Mouse (Mus musculus): ENCODE results near the gene Cdc25b. TPM values are rescaled to one million over a fixed set of nuclear protein-coding genes. Genes with fewer than 3 reads are reported as not detected.
A peak's percentile ranks its signal among the peaks of the same experiment; 100 is the strongest.
"Not testable (repeated sequence)": the region's sequence is repeated elsewhere in the genome, so short reads cannot be mapped to it uniquely, and the experiment has no call there.

Cdc25b gene
- polyA plus RNA-seq, 1 experiment from 2014 or later: 59.1 TPM

- H3K9ac ChIP-seq: peak overlapping the region; percentile 78
- peak; percentile 94 for ATAC-seq (ENCODE audit: insufficient number of reproducible peaks, low FRiP score, low TSS enrichment, low read depth)
- H3K27me3 ChIP-seq: no peaks in the 10 kb centered on the region
- peak overlapping the region; percentile 64 for H3K4me3 ChIP-seq (replicated peaks)
- H3K36me3 ChIP-seq: peaks cover 11% of the 10 kb centered on the region
- H3K9me3 ChIP-seq (replicated peaks): no peaks in the 10 kb centered on the region
- peaks cover 16% of the 10 kb centered on the region for H3K4me1 ChIP-seq
- H3K4me2 ChIP-seq (replicated peaks): peak overlapping the region; percentile 53
- peak overlapping the region; percentile 92 for H3K27ac ChIP-seq (replicated peaks)
- WGBS: under 1% methylated on average over 50 of the region's 50 CpGs
These were observed 23.4 kb downstream of the Cdc25b start for GRCm38 (mm10) chr2:131209969-131210792.

GRCm38 (mm10) chr2:131211026-131211615 lies 24.4 kb downstream of the Cdc25b start:
- no peak for ATAC-seq (ENCODE audit: insufficient number of reproducible peaks, low FRiP score, low TSS enrichment, low read depth)
- Histone ChIP-seq H3K4me3 (replicated peaks) (peak overlapping the region; percentile 64), H3K27ac (replicated peaks) (peak overlapping the region; percentile 92; the same call in 1 of the 2 replicates)

GRCm38 (mm10) chr2:131213773-131214172 lies 27.0 kb downstream of the Cdc25b start:
- 82% methylated on average over 7 of the region's 7 CpGs for WGBS
- Histone ChIP-seq H3K4me2 (replicated peaks) (no peak overlapping the region), H3K9ac (no peak overlapping the region), H3K27ac (replicated peaks) (no peak overlapping the region), H3K36me3 (peaks cover 11% of the 10 kb centered on the region), H3K4me1 (peaks cover 12% of the 10 kb centered on the region), H3K27me3 (no peaks in the 10 kb centered on the region), H3K4me3 (replicated peaks) (no peak overlapping the region), H3K9me3 (replicated peaks) (no peaks in the 10 kb centered on the region)
- no peak for ATAC-seq (ENCODE audit: insufficient number of reproducible peaks, low FRiP score, low TSS enrichment, low read depth)

More at GRCm38 (mm10) chr2:131211026-131211615, 24.4 kb downstream of the Cdc25b start:
- H3K36me3 ChIP-seq: peaks cover 11% of the 10 kb centered on the region
- 59% methylated on average over 9 of the region's 9 CpGs for WGBS
- H3K27me3 ChIP-seq: no peaks in the 10 kb centered on the region
- no peaks in the 10 kb centered on the region for H3K9me3 ChIP-seq (replicated peaks)
- peak overlapping the region; percentile 78 for H3K9ac ChIP-seq
- H3K4me2 ChIP-seq (replicated peaks): peak overlapping the region; percentile 53
- peaks cover 12% of the 10 kb centered on the region for H3K4me1 ChIP-seq

- Histone ChIP-seq H3K27me3 (no peaks in the 10 kb centered on the region), H3K4me1 (peaks cover 2% of the 10 kb centered on the region), H3K4me3 (replicated peaks) (no peak overlapping the region), H3K36me3 (peaks cover 11% of the 10 kb centered on the region), H3K9ac (no peak overlapping the region), H3K4me2 (replicated peaks) (no peak overlapping the region), H3K27ac (replicated peaks) (no peak overlapping the region), H3K9me3 (replicated peaks) (no peaks in the 10 kb centered on the region)
- ATAC-seq (ENCODE audit: insufficient number of reproducible peaks, low FRiP score, low TSS enrichment, low read depth): no peak
- WGBS: 83% methylated on average over 7 of the region's 7 CpGs
These were observed 29.5 kb downstream of the Cdc25b start for GRCm38 (mm10) chr2:131215941-131216858.

- no peaks in the 10 kb centered on the region for H3K27me3 ChIP-seq
- H3K36me3 ChIP-seq: no peaks in the 10 kb centered on the region
- WGBS: 74% methylated on average over 4 of the region's 4 CpGs
- no peak overlapping the region for H3K4me3 ChIP-seq (replicated peaks)
- H3K27ac ChIP-seq (replicated peaks): no peak overlapping the region
- no peak overlapping the region for H3K9ac ChIP-seq
- no peak overlapping the region for H3K4me2 ChIP-seq (replicated peaks)
- H3K4me1 ChIP-seq: no peaks in the 10 kb centered on the region
- no peak for ATAC-seq (ENCODE audit: insufficient number of reproducible peaks, low FRiP score, low TSS enrichment, low read depth)
- no peaks in the 10 kb centered on the region for H3K9me3 ChIP-seq (replicated peaks)
These were observed 33.3 kb downstream of the Cdc25b start for GRCm38 (mm10) chr2:131220030-131220429.

GRCm38 (mm10) chr2:131221853-131222515 lies 35.2 kb downstream of the Cdc25b start:
- no peak overlapping the region for H3K4me3 ChIP-seq (replicated peaks)
- no peak overlapping the region for H3K27ac ChIP-seq (replicated peaks)
- no peaks in the 10 kb centered on the region for H3K36me3 ChIP-seq
- H3K9me3 ChIP-seq (replicated peaks): no peaks in the 10 kb centered on the region
- no peaks in the 10 kb centered on the region for H3K27me3 ChIP-seq
- H3K4me1 ChIP-seq: no peaks in the 10 kb centered on the region
- no peak overlapping the region for H3K4me2 ChIP-seq (replicated peaks)
- no peak overlapping the region for H3K9ac ChIP-seq
- 67% methylated on average over 3 of the region's 3 CpGs for WGBS
- ATAC-seq (ENCODE audit: insufficient number of reproducible peaks, low FRiP score, low TSS enrichment, low read depth): no peak

GRCm38 (mm10) chr2:131222562-131222961 lies 35.8 kb downstream of the Cdc25b start:
- WGBS: 45% methylated on average over 5 of the region's 5 CpGs
- Histone ChIP-seq H3K27me3 (no peaks in the 10 kb centered on the region), H3K9me3 (replicated peaks) (no peaks in the 10 kb centered on the region), H3K4me2 (replicated peaks) (no peak overlapping the region), H3K4me3 (replicated peaks) (no peak overlapping the region), H3K27ac (replicated peaks) (no peak overlapping the region), H3K9ac (no peak overlapping the region), H3K36me3 (no peaks in the 10 kb centered on the region), H3K4me1 (no peaks in the 10 kb centered on the region)
- no peak for ATAC-seq (ENCODE audit: insufficient number of reproducible peaks, low FRiP score, low TSS enrichment, low read depth)

GRCm38 (mm10) chr2:131223569-131223968 lies 36.8 kb downstream of the Cdc25b start:
- Histone ChIP-seq H3K9me3 (replicated peaks) (no peaks in the 10 kb centered on the region), H3K36me3 (no peaks in the 10 kb centered on the region), H3K4me2 (replicated peaks) (no peak overlapping the region), H3K9ac (no peak overlapping the region), H3K27ac (replicated peaks) (no peak overlapping the region), H3K27me3 (no peaks in the 10 kb centered on the region), H3K4me1 (no peaks in the 10 kb centered on the region), H3K4me3 (replicated peaks) (no peak overlapping the region)
- WGBS: 59% methylated on average over 1 of the region's 1 CpGs
- no peak for ATAC-seq (ENCODE audit: insufficient number of reproducible peaks, low FRiP score, low TSS enrichment, low read depth)

GRCm38 (mm10) chr2:131225178-131225577 lies 38.4 kb downstream of the Cdc25b start:
- no peak overlapping the region for H3K27ac ChIP-seq (replicated peaks)
- no peak overlapping the region for H3K4me3 ChIP-seq (replicated peaks)
- no peaks in the 10 kb centered on the region for H3K9me3 ChIP-seq (replicated peaks)
- no peak overlapping the region for H3K9ac ChIP-seq
- ATAC-seq (ENCODE audit: insufficient number of reproducible peaks, low FRiP score, low TSS enrichment, low read depth): no peak
- no peaks in the 10 kb centered on the region for H3K36me3 ChIP-seq
- H3K27me3 ChIP-seq: no peaks in the 10 kb centered on the region
- 80% methylated on average over 6 of the region's 6 CpGs for WGBS
- H3K4me2 ChIP-seq (replicated peaks): no peak overlapping the region
- no peaks in the 10 kb centered on the region for H3K4me1 ChIP-seq

- ATAC-seq (ENCODE audit: insufficient number of reproducible peaks, low FRiP score, low TSS enrichment, low read depth); H3K4me2 ChIP-seq (replicated peaks): not testable (repeated sequence)
These were observed 39.9 kb downstream of the Cdc25b start for GRCm38 (mm10) chr2:131226669-131227068.

More at GRCm38 (mm10) chr2:131226669-131227068, 39.9 kb downstream of the Cdc25b start:
- WGBS: 64% methylated on average over 2 of the region's 2 CpGs
- not testable (repeated sequence) for H3K9me3 ChIP-seq (replicated peaks); H3K27me3 ChIP-seq; H3K4me1 ChIP-seq; H3K36me3 ChIP-seq; H3K4me3 ChIP-seq (replicated peaks); H3K27ac ChIP-seq (replicated peaks); H3K9ac ChIP-seq
